Mouse (Mus musculus): ENCODE data around the gene Pin1rt1.

The Pin1rt1 gene

GRCm38 (mm10) chr2:104711585-104712485 is 4.3 kb downstream of the Pin1rt1 start, which contains the start of gene Tcp11l1:
Tcp11l1 (minus strand) TSS chr2:104712169.
- DNase-seq, result peak; percentile 29

DNA sequence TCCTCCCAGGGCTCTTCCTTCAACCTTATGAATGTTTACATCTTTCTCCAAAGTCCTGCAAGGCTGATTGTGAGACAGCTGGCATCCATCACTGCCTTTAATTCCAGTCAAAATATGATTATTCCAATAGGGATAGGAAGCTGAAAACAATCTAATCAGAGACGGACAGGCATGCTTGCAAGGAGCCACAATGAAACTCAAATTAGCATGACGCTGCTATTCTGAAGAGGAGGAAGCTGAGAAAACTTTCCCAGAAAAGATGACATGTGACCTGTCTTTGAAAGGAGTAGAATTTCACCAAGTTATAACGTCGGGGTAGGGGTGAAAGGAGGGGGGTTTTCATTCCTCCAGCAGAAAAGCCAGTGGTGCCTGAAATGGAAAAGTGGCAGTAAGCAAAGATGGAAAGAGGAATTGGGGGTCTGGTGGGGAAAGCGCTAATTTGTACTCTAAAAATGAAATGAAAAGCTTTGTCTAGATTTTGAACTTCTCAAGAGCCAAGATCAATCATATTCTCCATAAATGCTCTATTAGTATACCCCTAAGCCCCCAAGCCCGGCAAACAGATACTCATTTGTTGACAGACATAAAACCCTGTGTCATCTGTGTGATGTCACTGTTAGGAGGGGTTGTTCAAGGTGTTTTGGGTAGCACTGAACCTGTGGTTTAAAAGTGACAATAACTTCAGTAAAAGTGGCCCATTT is 5.4 kb downstream of the Pin1rt1 start:
- DNase-seq, result no peak

- DNase-seq, result no peak
Observed at GRCm38 (mm10) chr2:104709786-104710337, 6.3 kb downstream of the Pin1rt1 start.

DNA sequence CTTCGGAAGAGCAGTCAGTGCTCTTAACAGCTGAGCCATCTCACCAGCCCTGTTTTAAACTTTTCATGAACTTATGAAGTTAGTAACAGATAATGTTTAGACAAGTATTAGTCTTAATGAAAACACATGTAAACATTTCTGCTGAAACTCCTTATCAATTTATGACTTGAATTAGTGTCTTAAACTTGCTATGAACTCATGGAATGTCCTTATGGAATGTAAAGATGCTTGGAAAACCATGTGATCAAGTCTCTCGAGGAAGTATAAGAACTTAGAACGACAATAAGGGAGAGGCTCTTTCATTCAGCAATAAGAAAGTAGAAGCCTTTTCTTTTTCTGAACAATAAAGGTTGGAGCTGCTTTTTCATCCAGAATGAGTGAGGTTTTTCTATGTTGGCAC is 11.8 kb downstream of the Pin1rt1 start:
- no peak for DNase-seq

GRCm38 (mm10) chr2:104703158-104703557 is 13.0 kb downstream of the Pin1rt1 start:
- no peak for DNase-seq

- DNase-seq, result no peak
Observed at GRCm38 (mm10) chr2:104699659-104700058, 16.5 kb downstream of the Pin1rt1 start.

- DNase-seq, result no peak
Observed at GRCm38 (mm10) chr2:104692551-104692950, 23.6 kb downstream of the Pin1rt1 start.

DNA sequence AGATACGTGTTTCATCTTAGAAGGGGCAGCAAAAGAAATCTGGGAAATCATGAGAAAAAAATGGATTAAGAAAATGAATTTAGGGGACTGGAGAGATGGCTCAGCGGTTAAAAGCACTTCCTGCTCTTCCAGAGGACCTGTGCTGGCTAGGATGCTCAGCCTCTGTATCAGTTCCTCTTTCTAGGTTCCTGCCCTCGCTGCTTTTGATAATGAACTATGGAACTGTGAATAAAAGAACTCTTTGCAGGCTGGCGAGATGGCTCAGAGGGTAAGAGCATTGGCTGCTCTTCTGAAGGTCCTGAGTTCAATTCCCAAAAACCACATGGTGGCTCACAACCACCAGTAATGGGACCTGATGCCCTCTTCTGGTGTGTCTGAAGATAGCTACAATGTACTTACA is 25.5 kb downstream of the Pin1rt1 start:
- DNase-seq, result no peak

DNA sequence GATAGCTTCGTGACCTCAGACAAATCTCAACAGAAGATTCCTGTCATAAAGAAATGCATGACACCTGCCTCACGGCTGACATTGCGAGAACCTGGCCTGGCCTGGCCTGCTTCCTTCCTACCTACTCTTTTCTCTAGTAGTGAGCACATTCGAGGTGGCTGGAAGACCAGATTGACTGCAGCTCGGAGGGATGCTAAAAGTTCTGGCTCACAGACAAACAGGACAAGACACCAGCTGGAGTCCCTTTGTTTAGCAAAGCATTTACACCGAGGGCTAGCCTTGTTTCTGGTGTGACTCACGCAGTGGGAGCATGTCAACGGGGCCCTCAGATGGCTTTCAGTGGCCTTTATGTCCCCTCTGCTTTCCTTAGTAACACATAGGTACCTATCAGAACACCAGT is 27.5 kb downstream of the Pin1rt1 start:
- DNase-seq, result no peak

DNA sequence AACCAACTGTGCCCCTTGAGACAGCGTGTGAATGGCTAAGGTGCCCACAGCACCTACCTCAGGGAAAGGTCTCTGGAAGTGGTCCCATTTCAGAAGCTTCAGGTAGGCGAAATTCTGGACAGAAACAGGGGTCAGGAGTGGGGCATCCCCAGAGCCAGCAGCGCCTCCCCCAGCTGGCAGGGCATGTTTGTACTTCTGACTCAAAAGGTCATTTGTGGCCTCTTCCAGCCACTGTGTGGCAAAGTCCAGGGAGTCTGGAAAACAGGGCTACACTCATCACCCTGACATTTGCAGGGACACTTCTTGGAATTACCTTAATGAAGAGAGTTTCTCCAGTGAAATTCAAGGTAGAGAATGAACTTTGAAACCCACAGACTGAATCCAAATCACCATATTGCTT is 27.9 kb downstream of the Pin1rt1 start:
- DNase-seq, result no peak

DNA sequence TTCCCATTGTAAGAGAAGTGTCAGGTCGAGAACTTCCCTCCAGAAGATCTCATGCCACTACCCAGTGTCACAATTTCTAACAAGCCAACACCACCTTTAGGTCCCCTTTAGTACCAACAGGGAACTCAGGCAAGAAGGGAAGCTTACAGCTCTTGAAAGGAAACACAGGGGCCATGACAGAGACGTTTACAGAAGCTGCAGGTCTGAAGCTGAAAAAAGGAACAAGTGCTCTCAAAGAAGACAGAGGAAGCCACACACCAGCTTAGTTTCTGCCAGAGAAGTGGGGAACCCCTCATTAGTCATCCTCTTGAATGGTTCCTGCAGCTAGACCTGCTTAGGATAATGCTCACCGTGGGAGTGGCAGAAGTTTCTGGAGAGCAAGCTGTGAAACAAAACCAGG is 28.9 kb downstream of the Pin1rt1 start:
- no peak for DNase-seq

DNA sequence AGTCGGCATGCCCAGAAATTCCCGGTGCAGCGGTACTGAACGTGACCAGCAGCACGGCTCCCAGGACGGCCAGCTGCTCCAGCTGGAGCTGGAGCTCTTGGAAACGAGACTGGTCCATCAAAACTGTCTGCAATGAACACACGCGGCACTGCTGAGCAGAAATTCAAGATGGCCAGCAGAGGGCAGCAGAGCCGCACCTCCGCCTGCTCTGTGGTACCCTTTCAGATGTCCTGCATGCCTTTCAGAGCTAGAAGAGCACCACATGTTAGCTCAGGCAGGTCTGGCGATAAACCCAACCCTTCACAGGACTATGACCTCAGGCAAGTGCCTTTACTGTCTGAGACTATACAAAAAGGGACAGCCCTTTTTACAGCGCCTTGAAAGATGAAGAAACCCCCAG is 30.8 kb downstream of the Pin1rt1 start:
- DNase-seq, result peak; percentile 66 to 72

GRCm38 (mm10) chr2:104684771-104685170 is 31.4 kb downstream of the Pin1rt1 start:
- DNase-seq, result no peak

DNA sequence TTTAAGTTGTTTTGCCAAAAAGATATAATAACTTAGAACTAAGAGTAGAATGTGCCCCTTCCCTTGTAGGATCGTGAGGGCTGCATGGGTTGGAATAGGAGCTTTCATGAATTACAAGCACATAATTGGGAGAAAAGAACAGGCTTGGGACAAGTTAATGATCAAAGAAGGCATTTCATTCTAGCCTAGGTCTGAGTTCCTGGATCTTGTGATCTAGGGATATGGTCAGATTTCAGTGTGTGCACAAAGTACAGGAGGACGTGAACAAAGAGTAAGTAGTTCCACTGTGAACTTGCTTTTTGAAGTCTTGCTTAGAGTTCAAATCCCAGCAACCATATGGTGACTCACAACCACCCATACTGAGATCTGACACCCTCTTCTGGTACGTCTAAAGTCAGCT is 38.9 kb downstream of the Pin1rt1 start:
- DNase-seq, result no peak

- no peak for DNase-seq
Observed at GRCm38 (mm10) chr2:104671724-104672123, 44.5 kb downstream of the Pin1rt1 start.

DNA sequence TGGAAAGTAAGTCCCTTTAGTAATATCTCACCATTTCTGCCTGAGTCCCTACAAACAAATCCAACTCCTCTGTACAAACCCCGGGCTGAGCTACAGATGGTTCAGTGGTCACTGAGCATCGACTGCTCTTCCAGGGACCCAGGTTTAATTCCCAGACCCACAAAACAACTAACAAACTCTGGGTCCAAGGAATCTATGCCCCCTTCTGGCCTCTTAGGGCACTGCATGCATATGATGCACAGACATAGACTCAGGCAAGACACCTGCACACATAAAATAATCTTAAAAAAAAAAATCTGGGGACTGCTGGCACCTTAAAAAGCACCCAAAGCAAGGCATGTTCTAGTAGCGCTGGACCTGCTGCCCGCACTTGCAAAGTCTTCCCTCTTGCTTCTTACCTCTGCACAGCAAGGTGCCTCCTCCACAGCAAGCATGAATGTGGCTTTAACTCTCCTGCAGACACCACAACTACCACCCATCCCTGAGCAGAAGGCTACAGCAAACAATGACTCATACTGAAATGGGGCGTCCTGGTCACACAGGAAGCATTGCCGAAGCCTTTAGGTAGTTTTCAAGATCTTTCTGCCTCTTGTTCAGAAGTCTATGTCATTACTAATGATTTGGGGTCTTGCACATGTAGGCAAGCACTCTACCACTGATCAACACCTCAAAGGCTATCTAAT is 46.9 kb downstream of the Pin1rt1 start:
- peak in 1 of 2 experiments; percentile 19 for DNase-seq
